Mouse (Mus musculus): ENCODE data around the gene Tle1.

The Tle1 gene

GRCm38 (mm10) chr4:72165765-72166164 lies 35.0 kb downstream of the Tle1 start:
- DNase-seq (ENCODE audit: low read depth, low spot score), result no peak

- no peak for DNase-seq (ENCODE audit: low read depth, low spot score)
Measured at GRCm38 (mm10) chr4:72162445-72163218, 38.1 kb downstream of the Tle1 start.

- DNase-seq (ENCODE audit: low read depth, low spot score), result peak; percentile 78
Measured at GRCm38 (mm10) chr4:72160102-72160511, 40.6 kb downstream of the Tle1 start.

GRCm38 (mm10) chr4:72157931-72158371 lies 42.8 kb downstream of the Tle1 start:
- DNase-seq (ENCODE audit: low read depth, low spot score), result no peak

- DNase-seq (ENCODE audit: low read depth, low spot score), result no peak
Measured at GRCm38 (mm10) chr4:72150460-72151131, 50.1 kb downstream of the Tle1 start.

- no peak for DNase-seq (ENCODE audit: low read depth, low spot score)
Measured at GRCm38 (mm10) chr4:72146003-72146402, 54.7 kb downstream of the Tle1 start.

GRCm38 (mm10) chr4:72144541-72144940 lies 56.2 kb downstream of the Tle1 start:
- DNase-seq (ENCODE audit: low read depth, low spot score), result no peak

GRCm38 (mm10) chr4:72140706-72141105 lies 60.0 kb downstream of the Tle1 start:
- no peak for DNase-seq (ENCODE audit: low read depth, low spot score)

- DNase-seq (ENCODE audit: low read depth, low spot score), result no peak
Measured at GRCm38 (mm10) chr4:72139475-72140120, 61.1 kb downstream of the Tle1 start.

GRCm38 (mm10) chr4:72138264-72139080 lies 62.2 kb downstream of the Tle1 start:
- DNase-seq (ENCODE audit: low read depth, low spot score), result no peak

GRCm38 (mm10) chr4:72132646-72133045 lies 68.1 kb downstream of the Tle1 start:
- no peak for DNase-seq (ENCODE audit: low read depth, low spot score)

- peak; percentile 52 for DNase-seq (ENCODE audit: low read depth, low spot score)
Measured at GRCm38 (mm10) chr4:72127596-72127995, 73.1 kb downstream of the Tle1 start.

- no peak for DNase-seq (ENCODE audit: low read depth, low spot score)
Measured at GRCm38 (mm10) chr4:72124790-72125189, 75.9 kb downstream of the Tle1 start.

GRCm38 (mm10) chr4:72122837-72123236 lies 77.9 kb downstream of the Tle1 start:
- no peak for DNase-seq (ENCODE audit: low read depth, low spot score)

GRCm38 (mm10) chr4:72122343-72122742 lies 78.4 kb downstream of the Tle1 start:
- DNase-seq (ENCODE audit: low read depth, low spot score), result no peak

- DNase-seq (ENCODE audit: low read depth, low spot score), result no peak
Measured at GRCm38 (mm10) chr4:72120050-72120449, 80.7 kb downstream of the Tle1 start.

GRCm38 (mm10) chr4:72105702-72106101 lies 95.0 kb downstream of the Tle1 start:
- DNase-seq (ENCODE audit: low read depth, low spot score), result no peak

GRCm38 (mm10) chr4:72104186-72104585 lies 96.5 kb downstream of the Tle1 start:
- DNase-seq (ENCODE audit: low read depth, low spot score), result no peak

GRCm38 (mm10) chr4:72087811-72088210 lies 112.9 kb downstream of the Tle1 start:
- no peak for DNase-seq (ENCODE audit: low read depth, low spot score)

- no peak for DNase-seq (ENCODE audit: low read depth, low spot score)
Measured at GRCm38 (mm10) chr4:72069111-72069534, 131.6 kb downstream of the Tle1 start.

GRCm38 (mm10) chr4:72067937-72068336 lies 132.8 kb downstream of the Tle1 start:
- DNase-seq (ENCODE audit: low read depth, low spot score), result no peak

Measured in A20 (cell line).